Mouse (Mus musculus) hindbrain, embryonic 16.5 days (tissue): ENCODE data around the gene Mst1r. TPM values are rescaled to one million over a fixed set of nuclear protein-coding genes. Genes with fewer than 3 reads are reported as not detected.

Experiments used
- ATAC-seq: fragments of 200-750 bp; cut with Nextera tagmentation; 2 replicates; pipeline ENCODE4 v1.8.0; 2017; ENCODE audit warnings: moderate TSS enrichment, moderate library complexity
- H3K27ac ChIP-seq: fragments of 300-500 bp; sonication (generic); 2 replicates; pipeline ENCODE4 v1.5.1; 2014; ENCODE audit warnings: low read depth, mild to moderate bottlenecking, control low read depth, low read length, moderate library complexity
- H3K27me3 ChIP-seq: fragments of 300-500 bp; sonication (generic); replicated peaks from 2 replicates; pipeline ENCODE4 v1.6.1; 2014; ENCODE audit warnings: low read length; ENCODE audit not compliant: control insufficient read depth, insufficient read depth
- H3K36me3 ChIP-seq: fragments of 300-500 bp; sonication (generic); 2 replicates; pipeline ENCODE4 v1.6.1; 2014; ENCODE audit warnings: mild to moderate bottlenecking, low read length, moderate library complexity, mixed read lengths; ENCODE audit not compliant: control insufficient read depth, insufficient read depth
- H3K4me1 ChIP-seq: fragments of 300-500 bp; sonication (generic); 2 replicates; pipeline ENCODE4 v1.6.1; 2014; ENCODE audit warnings: low read depth, low read length; ENCODE audit not compliant: control insufficient read depth, insufficient read depth
- H3K4me2 ChIP-seq: fragments of 300-500 bp; sonication (generic); 2 replicates; pipeline ENCODE4 v1.6.1; 2014; ENCODE audit warnings: mild to moderate bottlenecking, low read length, control low read depth, moderate library complexity
- H3K4me3 ChIP-seq: fragments of 300-500 bp; sonication (generic); 2 replicates; pipeline ENCODE4 v1.5.1; 2014; ENCODE audit warnings: mild to moderate bottlenecking, low read length, control low read depth, moderate library complexity
- H3K9ac ChIP-seq: fragments of 300-500 bp; sonication (generic); 2 replicates; pipeline ENCODE4 v1.6.1; 2014; ENCODE audit warnings: low read depth, mild to moderate bottlenecking, control low read depth, low read length, moderate library complexity
- H3K9me3 ChIP-seq: fragments of 300-500 bp; sonication (generic); 2 replicates; pipeline ENCODE4 v1.6.1; 2014; ENCODE audit warnings: mild to moderate bottlenecking, low read length, moderate library complexity; ENCODE audit not compliant: control insufficient read depth
- WGBS: fragments of 180-500 bp; shearing (Covaris S2); extraction: QIAGEN DNeasy Blood & Tissue Kit; methylation state at CpG from one replicate; pipeline ENCODE4 v1.1.7; 2014; 5-methylcytosine and 5-hydroxymethylcytosine counted together
- polyA plus RNA-seq: library from polyadenylated mRNA; unstranded; fragments of >200 nt; fragmentation: Nextera tagmentation; extraction: Ambion mirVana; gene quantifications from 2 replicates; pipeline ENCODE4 v1.2.1, GENCODE M21; 2015

Gene Mst1r
- polyA plus RNA-seq, 1 experiment from 2014 or later, result 1.3 TPM

GRCm38 (mm10) chr9:107907801-107908120, 1.1 kb downstream of the Mst1r start:
- no peak overlapping the region for H3K27ac ChIP-seq
- H3K36me3 ChIP-seq, result no peaks in the 10 kb centered on the region
- H3K4me1 ChIP-seq, result peaks cover 5% of the 10 kb centered on the region
- no peaks in the 10 kb centered on the region for H3K9me3 ChIP-seq
- no peaks in the 10 kb centered on the region for H3K27me3 ChIP-seq
- H3K9ac ChIP-seq, result no peak overlapping the region
- ATAC-seq, result no peak
- 78% methylated on average over 14 of the region's 14 CpGs for WGBS
- H3K4me3 ChIP-seq, result no peak overlapping the region
- H3K4me2 ChIP-seq, result no peak overlapping the region

GRCm38 (mm10) chr9:107908410-107909158, 1.9 kb downstream of the Mst1r start:
- Histone ChIP-seq H3K9me3 (no peaks in the 10 kb centered on the region), H3K9ac (no peak overlapping the region), H3K27me3 (no peaks in the 10 kb centered on the region), H3K4me3 (no peak overlapping the region), H3K36me3 (no peaks in the 10 kb centered on the region), H3K4me1 (peaks cover 5% of the 10 kb centered on the region), H3K4me2 (no peak overlapping the region), H3K27ac (no peak overlapping the region)
- ATAC-seq, result no peak
- WGBS, result 24% methylated on average over 18 of the region's 18 CpGs

GRCm38 (mm10) chr9:107910025-107910769, 3.5 kb downstream of the Mst1r start:
- Histone ChIP-seq H3K9ac (no peak overlapping the region), H3K36me3 (no peaks in the 10 kb centered on the region), H3K27me3 (no peaks in the 10 kb centered on the region), H3K4me3 (no peak overlapping the region), H3K27ac (no peak overlapping the region), H3K4me2 (no peak overlapping the region), H3K9me3 (no peaks in the 10 kb centered on the region), H3K4me1 (peaks cover 5% of the 10 kb centered on the region)
- ATAC-seq, result no peak
- 92% methylated on average over 15 of the region's 15 CpGs for WGBS

GRCm38 (mm10) chr9:107914764-107915420, 8.2 kb downstream of the Mst1r start:
- no peak for ATAC-seq
- Histone ChIP-seq H3K36me3 (no peaks in the 10 kb centered on the region), H3K9me3 (no peaks in the 10 kb centered on the region), H3K27me3 (no peaks in the 10 kb centered on the region), H3K27ac (no peak overlapping the region), H3K9ac (no peak overlapping the region), H3K4me2 (no peak overlapping the region), H3K4me3 (no peak overlapping the region), H3K4me1 (peaks cover 8% of the 10 kb centered on the region)
- WGBS, result 81% methylated on average over 16 of the region's 16 CpGs

- Histone ChIP-seq H3K9me3 (no peaks in the 10 kb centered on the region), H3K27ac (peak overlapping the region; percentile 2; the same call in 1 of the 2 replicates), H3K27me3 (no peaks in the 10 kb centered on the region), H3K4me2 (peak overlapping the region; percentile 23), H3K4me3 (no peak overlapping the region), H3K4me1 (peaks cover 8% of the 10 kb centered on the region), H3K9ac (peak overlapping the region; percentile 7; the same call in 1 of the 2 replicates), H3K36me3 (no peaks in the 10 kb centered on the region)
- WGBS, result 30% methylated on average over 13 of the region's 13 CpGs
- peak; percentile 46 for ATAC-seq
Measured at GRCm38 (mm10) chr9:107917895-107918608, 11.4 kb downstream of the Mst1r start.

- WGBS, result 92% methylated on average over 6 of the region's 6 CpGs
- H3K4me2 ChIP-seq, result no peak overlapping the region
- H3K4me3 ChIP-seq, result no peak overlapping the region
- H3K27me3 ChIP-seq, result no peaks in the 10 kb centered on the region
- H3K36me3 ChIP-seq, result no peaks in the 10 kb centered on the region
- no peaks in the 10 kb centered on the region for H3K9me3 ChIP-seq
- peaks cover 10% of the 10 kb centered on the region for H3K4me1 ChIP-seq
- H3K9ac ChIP-seq, result no peak overlapping the region
- H3K27ac ChIP-seq, result no peak overlapping the region
- ATAC-seq, result no peak
Measured at GRCm38 (mm10) chr9:107918884-107919283, 12.2 kb downstream of the Mst1r start.

- no peak overlapping the region for H3K9ac ChIP-seq
- ATAC-seq, result no peak
- H3K36me3 ChIP-seq, result no peaks in the 10 kb centered on the region
- WGBS, result 90% methylated on average over 5 of the region's 5 CpGs
- H3K4me3 ChIP-seq, result no peak overlapping the region
- H3K27me3 ChIP-seq, result no peaks in the 10 kb centered on the region
- no peak overlapping the region for H3K4me2 ChIP-seq
- no peaks in the 10 kb centered on the region for H3K9me3 ChIP-seq
- H3K27ac ChIP-seq, result no peak overlapping the region
- peaks cover 11% of the 10 kb centered on the region for H3K4me1 ChIP-seq
Measured at GRCm38 (mm10) chr9:107919441-107919840, 12.8 kb downstream of the Mst1r start.

GRCm38 (mm10) chr9:107923021-107923420, 16.3 kb downstream of the Mst1r start:
- Histone ChIP-seq H3K36me3 (no peaks in the 10 kb centered on the region), H3K9ac (no peak overlapping the region), H3K27me3 (no peaks in the 10 kb centered on the region), H3K27ac (no peak overlapping the region), H3K4me2 (no peak overlapping the region), H3K4me1 (peaks cover 20% of the 10 kb centered on the region), H3K4me3 (no peak overlapping the region), H3K9me3 (no peaks in the 10 kb centered on the region)
- ATAC-seq, result no peak
- 36% methylated on average over 7 of the region's 7 CpGs for WGBS
